Mouse (Mus musculus) hindbrain, embryonic 12.5 days (tissue): ENCODE measurements around the gene Tmem35b. TPM values are rescaled to one million over a fixed set of nuclear protein-coding genes. Genes with fewer than 3 reads are reported as not detected.

ENCODE experiments used
- ATAC-seq: fragments of 200-750 bp; cut with Nextera tagmentation; 2 replicates; pipeline ENCODE4 v1.8.0; 2017; ENCODE audit warnings: moderate TSS enrichment; ENCODE audit not compliant: low FRiP score
- H3K27ac ChIP-seq: fragments of 300-500 bp; sonication (generic); 2 replicates; pipeline ENCODE4 v1.5.1; 2016; ENCODE audit warnings: mild to moderate bottlenecking
- H3K27me3 ChIP-seq: fragments of 300-500 bp; sonication (generic); 2 replicates; pipeline ENCODE4 v1.6.1; 2016; ENCODE audit warnings: mild to moderate bottlenecking
- H3K36me3 ChIP-seq: fragments of 300-500 bp; sonication (generic); 2 replicates; pipeline ENCODE4 v1.6.1; 2016; ENCODE audit warnings: mild to moderate bottlenecking
- H3K4me1 ChIP-seq: fragments of 300-500 bp; sonication (generic); 2 replicates; pipeline ENCODE4 v1.6.1; 2016
- H3K4me2 ChIP-seq: fragments of 300-500 bp; sonication (generic); replicated peaks from 2 replicates; pipeline ENCODE4 v1.6.1; 2016; ENCODE audit warnings: mild to moderate bottlenecking
- H3K4me3 ChIP-seq: fragments of 300-500 bp; sonication (generic); 2 replicates; pipeline ENCODE4 v1.5.1; 2016; ENCODE audit warnings: mild to moderate bottlenecking
- H3K9ac ChIP-seq: fragments of 300-500 bp; sonication (generic); 2 replicates; pipeline ENCODE4 v1.6.1; 2016; ENCODE audit warnings: mild to moderate bottlenecking, moderate library complexity
- H3K9me3 ChIP-seq: fragments of 300-500 bp; sonication (generic); replicated peaks from 2 replicates; pipeline ENCODE4 v1.6.1; 2016; ENCODE audit warnings: mild to moderate bottlenecking
- WGBS: fragments of 180-500 bp; shearing (Covaris S2); methylation state at CpG from one replicate; pipeline ENCODE4 v1.1.7; 2016; 5-methylcytosine and 5-hydroxymethylcytosine counted together
- polyA plus RNA-seq: library from polyadenylated mRNA; unstranded; fragments of >200 nt; fragmentation: Nextera tagmentation; extraction: Ambion mirVana; gene quantifications from 2 replicates; pipeline ENCODE4 v1.2.1, GENCODE M21; 2016

The Tmem35b gene
- polyA plus RNA-seq, 1 experiment from 2014 or later, result 20.0 TPM

GRCm38 (mm10) chr4:127168914-127169345, 45.4 kb downstream of the Tmem35b start, which contains the start of gene Dlgap3:
TSS of gene Dlgap3 (plus strand) at chr4:127169204.
- H3K9ac ChIP-seq, result peak within 1 kb of the TSS; percentile 76
- H3K9me3 ChIP-seq, result no peaks in the 10 kb centered on the region
- peaks cover 40% of the 10 kb centered on the region for H3K4me1 ChIP-seq
- peak within 1 kb of the TSS; percentile 78 for H3K4me2 ChIP-seq
- H3K4me3 ChIP-seq, result peak within 1 kb of the TSS; percentile 62
- under 1% methylated on average over 49 of the region's 67 CpGs for WGBS
- peak; percentile 66 for ATAC-seq
- peak within 1 kb of the TSS; percentile 86 for H3K27ac ChIP-seq
- H3K36me3 ChIP-seq, result no peaks in the 10 kb centered on the region
- H3K27me3 ChIP-seq, result peaks cover 51% of the 10 kb centered on the region

DNA sequence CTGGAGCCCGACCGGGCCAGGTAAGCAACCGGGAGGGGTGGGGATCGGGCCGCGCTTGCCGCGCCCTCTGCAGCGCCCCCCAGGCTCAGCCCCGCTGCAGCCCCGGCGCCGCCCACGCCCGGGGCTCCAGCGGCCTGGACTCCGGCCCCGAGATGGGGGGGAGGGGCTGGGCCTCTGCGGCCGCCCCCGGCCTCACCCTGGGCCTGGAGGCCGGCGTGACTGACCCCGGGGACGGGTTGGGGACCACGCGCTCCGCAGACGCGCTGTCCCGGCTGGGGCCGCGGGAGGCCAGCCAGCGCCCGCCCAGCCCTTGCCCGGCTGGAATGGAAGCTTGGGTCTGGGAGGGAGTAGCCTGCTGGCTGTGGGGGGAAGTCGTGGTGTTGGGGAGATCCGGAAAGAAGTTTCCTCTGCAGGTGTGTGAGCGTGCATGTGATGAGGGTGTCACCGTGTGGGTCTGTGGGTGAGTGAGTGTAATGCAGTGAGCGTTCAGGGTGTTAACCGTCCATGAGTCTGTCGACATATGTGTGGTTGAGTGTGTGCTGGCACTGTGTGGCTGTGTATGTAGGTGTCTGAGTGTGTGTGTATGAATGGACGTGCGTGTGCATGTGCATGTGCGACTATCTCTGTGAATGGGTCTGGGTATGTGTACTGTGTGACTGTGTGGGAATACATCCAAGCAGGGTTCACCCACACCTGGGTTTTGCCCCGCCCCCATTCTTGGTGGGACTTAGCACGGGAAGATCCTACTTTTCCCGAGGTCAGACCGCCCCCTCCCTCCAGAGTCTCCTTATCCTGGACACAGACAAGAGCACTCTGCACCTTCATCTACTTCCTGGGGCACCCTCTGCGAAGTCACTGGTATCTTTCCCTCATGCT, 46.1 kb downstream of the Tmem35b start:
- H3K4me3 ChIP-seq, result peak overlapping the region; percentile 62
- no peaks in the 10 kb centered on the region for H3K36me3 ChIP-seq
- peaks cover 44% of the 10 kb centered on the region for H3K4me1 ChIP-seq
- peak; percentile 53 for ATAC-seq
- peak overlapping the region; percentile 76 for H3K9ac ChIP-seq
- 1% methylated on average over 40 of the region's 51 CpGs for WGBS
- no peaks in the 10 kb centered on the region for H3K9me3 ChIP-seq
- peak overlapping the region; percentile 78 for H3K4me2 ChIP-seq
- H3K27me3 ChIP-seq, result peaks cover 51% of the 10 kb centered on the region
- peak overlapping the region; percentile 86 for H3K27ac ChIP-seq

DNA sequence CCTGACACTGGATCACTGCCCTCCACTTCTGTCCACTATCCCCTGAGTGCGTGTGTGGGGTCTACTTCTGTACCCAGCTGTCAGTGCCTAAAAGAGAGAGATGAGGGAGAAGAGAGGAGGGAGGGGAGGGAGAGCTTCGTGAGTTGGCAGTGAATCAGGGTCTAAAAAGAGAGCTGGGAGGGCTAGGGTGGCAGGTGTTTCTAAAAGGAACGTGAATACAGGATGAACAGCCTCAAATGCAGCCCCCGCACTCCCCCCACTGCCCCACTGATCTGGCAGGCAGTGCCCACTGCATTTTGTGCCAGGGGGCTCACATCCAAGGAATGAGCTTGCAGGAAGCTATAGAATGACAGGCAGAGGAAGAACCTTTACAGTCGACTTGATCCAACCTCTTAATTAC, 47.4 kb downstream of the Tmem35b start:
- WGBS, result 37% methylated on average over 5 of the region's 5 CpGs
- no peak overlapping the region for H3K9ac ChIP-seq
- H3K4me2 ChIP-seq, result peak overlapping the region; percentile 78; the same call in 1 of the 2 replicates
- H3K27me3 ChIP-seq, result peaks cover 51% of the 10 kb centered on the region
- no peak overlapping the region for H3K4me3 ChIP-seq
- H3K9me3 ChIP-seq, result no peaks in the 10 kb centered on the region
- ATAC-seq, result no peak
- H3K27ac ChIP-seq, result no peak overlapping the region
- no peaks in the 10 kb centered on the region for H3K36me3 ChIP-seq
- peaks cover 49% of the 10 kb centered on the region for H3K4me1 ChIP-seq

DNA sequence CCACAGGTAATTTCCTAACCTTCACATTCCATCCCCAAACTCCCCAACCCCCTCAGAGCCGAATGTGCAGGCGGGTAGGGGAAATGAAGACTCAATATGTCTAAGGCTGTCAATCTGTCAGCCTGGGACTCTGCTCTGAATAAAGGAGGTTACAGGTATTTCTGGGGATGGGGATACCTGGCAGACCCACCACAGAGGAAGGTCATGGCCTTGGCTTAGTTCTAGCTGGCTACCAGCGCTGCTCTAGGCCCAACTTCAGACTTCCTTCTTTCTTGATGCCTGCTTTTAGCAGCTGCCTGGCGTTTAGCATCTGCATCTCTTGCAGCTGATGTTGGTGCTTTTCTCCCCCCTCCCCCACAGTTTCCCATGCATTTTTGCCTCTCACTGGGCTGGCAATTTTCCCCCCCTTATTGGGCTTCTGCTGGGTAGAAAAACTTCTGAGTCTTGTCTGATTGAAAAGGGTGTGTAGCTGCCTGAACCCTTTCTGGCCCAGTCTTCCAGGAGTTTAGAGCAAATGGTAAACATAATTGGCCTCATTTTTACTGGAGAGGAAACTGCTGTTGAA, 47.9 kb downstream of the Tmem35b start:
- no peaks in the 10 kb centered on the region for H3K36me3 ChIP-seq
- no peak overlapping the region for H3K4me3 ChIP-seq
- H3K9ac ChIP-seq, result no peak overlapping the region
- H3K4me2 ChIP-seq, result no peak overlapping the region
- H3K27me3 ChIP-seq, result peaks cover 51% of the 10 kb centered on the region
- WGBS, result 52% methylated on average over 4 of the region's 4 CpGs
- no peak overlapping the region for H3K27ac ChIP-seq
- ATAC-seq, result no peak
- peaks cover 49% of the 10 kb centered on the region for H3K4me1 ChIP-seq
- no peaks in the 10 kb centered on the region for H3K9me3 ChIP-seq

GRCm38 (mm10) chr4:127172119-127172518, 48.6 kb downstream of the Tmem35b start:
- H3K27me3 ChIP-seq, result peaks cover 46% of the 10 kb centered on the region
- no peak overlapping the region for H3K9ac ChIP-seq
- no peak overlapping the region for H3K4me2 ChIP-seq
- no peak overlapping the region for H3K4me3 ChIP-seq
- H3K9me3 ChIP-seq, result no peaks in the 10 kb centered on the region
- peaks cover 49% of the 10 kb centered on the region for H3K4me1 ChIP-seq
- 14% methylated on average over 7 of the region's 7 CpGs for WGBS
- H3K27ac ChIP-seq, result no peak overlapping the region
- H3K36me3 ChIP-seq, result no peaks in the 10 kb centered on the region
- no peak for ATAC-seq

DNA sequence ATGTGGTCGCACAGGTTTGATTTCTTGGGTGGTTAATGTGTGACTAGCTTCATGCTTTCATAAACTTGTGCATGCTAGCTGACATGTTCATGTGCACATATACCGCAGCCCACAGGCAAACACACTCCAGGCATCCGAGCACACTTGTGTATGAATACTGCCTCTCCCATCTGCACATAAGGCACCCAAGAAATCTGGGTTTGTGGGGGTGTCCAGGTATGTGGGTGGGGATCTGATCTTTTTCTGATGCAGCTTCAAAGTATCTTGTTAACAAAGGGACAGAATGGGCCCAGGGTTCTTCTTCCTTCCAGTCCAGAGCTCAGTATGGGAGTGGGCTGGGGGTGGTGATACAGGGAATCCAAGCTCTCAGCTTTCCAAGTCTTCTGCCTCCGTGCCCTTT, 49.1 kb downstream of the Tmem35b start:
- Histone ChIP-seq H3K36me3 (no peaks in the 10 kb centered on the region), H3K9me3 (no peaks in the 10 kb centered on the region), H3K4me1 (peaks cover 49% of the 10 kb centered on the region), H3K27me3 (peaks cover 41% of the 10 kb centered on the region), H3K27ac (no peak overlapping the region), H3K9ac (no peak overlapping the region), H3K4me2 (no peak overlapping the region), H3K4me3 (no peak overlapping the region)
- no peak for ATAC-seq
- 69% methylated on average over 4 of the region's 4 CpGs for WGBS

DNA sequence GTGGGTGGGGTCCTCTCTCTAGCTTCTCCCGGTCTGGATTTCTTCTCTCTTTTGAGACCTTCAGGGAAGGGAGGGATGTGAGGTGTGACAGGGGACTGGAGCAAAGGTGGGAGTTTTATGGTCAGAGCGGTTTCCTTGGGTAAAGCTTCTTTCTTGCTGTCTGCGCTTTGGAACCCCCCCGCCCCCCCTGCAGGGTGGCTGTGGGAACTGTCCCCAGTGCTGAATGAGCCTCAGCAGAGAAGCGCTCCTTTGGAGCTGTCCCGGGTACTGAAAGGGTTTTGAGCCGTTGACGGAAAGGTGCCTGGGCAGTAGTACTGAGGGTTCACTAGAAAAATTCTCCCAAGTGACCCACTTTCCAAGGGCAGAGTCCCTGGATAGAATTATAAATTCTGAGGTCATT, 50.0 kb downstream of the Tmem35b start:
- H3K4me3 ChIP-seq, result no peak overlapping the region
- H3K9me3 ChIP-seq, result no peaks in the 10 kb centered on the region
- H3K27me3 ChIP-seq, result peaks cover 45% of the 10 kb centered on the region
- peaks cover 41% of the 10 kb centered on the region for H3K4me1 ChIP-seq
- H3K27ac ChIP-seq, result no peak overlapping the region
- H3K9ac ChIP-seq, result no peak overlapping the region
- ATAC-seq, result no peak
- no peak overlapping the region for H3K4me2 ChIP-seq
- 2% methylated on average over 8 of the region's 8 CpGs for WGBS
- H3K36me3 ChIP-seq, result no peaks in the 10 kb centered on the region

- no peaks in the 10 kb centered on the region for H3K36me3 ChIP-seq
- H3K4me3 ChIP-seq, result no peak overlapping the region
- H3K9me3 ChIP-seq, result no peaks in the 10 kb centered on the region
- ATAC-seq, result no peak
- H3K4me2 ChIP-seq, result no peak overlapping the region
- H3K9ac ChIP-seq, result no peak overlapping the region
- H3K27ac ChIP-seq, result no peak overlapping the region
- H3K4me1 ChIP-seq, result peaks cover 42% of the 10 kb centered on the region
- WGBS, result 59% methylated on average over 8 of the region's 8 CpGs
- H3K27me3 ChIP-seq, result peaks cover 47% of the 10 kb centered on the region
Measured at GRCm38 (mm10) chr4:127174075-127174899, 50.8 kb downstream of the Tmem35b start.

GRCm38 (mm10) chr4:127174900-127175278, 51.4 kb downstream of the Tmem35b start:
- Histone ChIP-seq H3K27me3 (peaks cover 41% of the 10 kb centered on the region), H3K9ac (no peak overlapping the region), H3K4me2 (no peak overlapping the region), H3K4me1 (peaks cover 44% of the 10 kb centered on the region), H3K27ac (no peak overlapping the region), H3K9me3 (no peaks in the 10 kb centered on the region), H3K4me3 (no peak overlapping the region), H3K36me3 (no peaks in the 10 kb centered on the region)
- no peak for ATAC-seq
- 60% methylated on average over 4 of the region's 4 CpGs for WGBS

GRCm38 (mm10) chr4:127177961-127178360, 54.5 kb downstream of the Tmem35b start:
- Histone ChIP-seq H3K4me3 (no peak overlapping the region), H3K27me3 (peaks cover 17% of the 10 kb centered on the region; the same call in 1 of the 2 replicates), H3K36me3 (no peaks in the 10 kb centered on the region), H3K27ac (no peak overlapping the region), H3K4me1 (peaks cover 29% of the 10 kb centered on the region), H3K4me2 (no peak overlapping the region), H3K9me3 (no peaks in the 10 kb centered on the region), H3K9ac (no peak overlapping the region)
- WGBS, result 79% methylated on average over 11 of the region's 11 CpGs
- no peak for ATAC-seq

- no peak for ATAC-seq
- Histone ChIP-seq H3K36me3 (no peaks in the 10 kb centered on the region), H3K27me3 (peaks cover 11% of the 10 kb centered on the region; the same call in 1 of the 2 replicates), H3K4me1 (peaks cover 22% of the 10 kb centered on the region), H3K9me3 (no peaks in the 10 kb centered on the region), H3K27ac (no peak overlapping the region), H3K4me2 (no peak overlapping the region), H3K4me3 (no peak overlapping the region), H3K9ac (no peak overlapping the region)
- WGBS, result 56% methylated on average over 9 of the region's 9 CpGs
Measured at GRCm38 (mm10) chr4:127178671-127179070, 55.2 kb downstream of the Tmem35b start.
